Mouse (Mus musculus) right cerebral cortex, postnatal 36 days (tissue): Measurements from ENCODE around the gene Whamm.

Experiments used
- DNase-seq, 2 experiments: peaks; one replicate each; pipeline ENCODE4 v3.0.0; 2022; ENCODE audit warnings: low spot score in 2 of 2, mixed read lengths in 1 of 2

The Whamm gene

GRCm38 (mm10) chr7:81563506-81564015 lies 7.5 kb upstream of the Whamm start:
- DNase-seq, result no peak

DNA sequence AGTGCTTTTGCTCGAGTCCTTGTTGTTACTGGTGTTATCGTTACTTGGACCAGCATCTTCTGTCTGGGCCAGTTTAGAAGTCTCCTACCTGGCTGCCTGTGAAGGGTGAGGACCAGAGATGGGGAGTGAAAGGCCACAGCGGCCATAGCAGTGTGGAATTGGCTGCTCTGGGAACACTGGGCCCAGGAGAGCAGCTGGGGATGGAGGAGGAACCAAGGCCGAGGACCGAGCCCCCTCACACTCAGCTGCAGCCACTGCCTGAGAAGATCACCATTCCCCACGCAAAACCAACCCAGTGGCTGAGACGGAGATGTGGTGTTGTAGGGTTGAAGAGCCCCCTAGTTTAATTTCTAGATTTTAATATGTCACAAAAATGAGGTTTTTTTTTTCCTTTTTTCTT lies 6.3 kb upstream of the Whamm start:
- DNase-seq, result no peak

- DNase-seq, result peak; percentile 16 to 36
These were observed 5.5 kb upstream of the Whamm start for GRCm38 (mm10) chr7:81565381-81566055.

GRCm38 (mm10) chr7:81566332-81566731 lies 4.7 kb upstream of the Whamm start:
- DNase-seq, result no peak

- no peak for DNase-seq
These were observed 4.2 kb upstream of the Whamm start, which contains the start of gene Fsd2 for GRCm38 (mm10) chr7:81566892-81567291. Fsd2 (minus strand) TSS chr7:81566944.

GRCm38 (mm10) chr7:81567396-81567795 lies 3.7 kb upstream of the Whamm start:
- DNase-seq, result no peak

DNA sequence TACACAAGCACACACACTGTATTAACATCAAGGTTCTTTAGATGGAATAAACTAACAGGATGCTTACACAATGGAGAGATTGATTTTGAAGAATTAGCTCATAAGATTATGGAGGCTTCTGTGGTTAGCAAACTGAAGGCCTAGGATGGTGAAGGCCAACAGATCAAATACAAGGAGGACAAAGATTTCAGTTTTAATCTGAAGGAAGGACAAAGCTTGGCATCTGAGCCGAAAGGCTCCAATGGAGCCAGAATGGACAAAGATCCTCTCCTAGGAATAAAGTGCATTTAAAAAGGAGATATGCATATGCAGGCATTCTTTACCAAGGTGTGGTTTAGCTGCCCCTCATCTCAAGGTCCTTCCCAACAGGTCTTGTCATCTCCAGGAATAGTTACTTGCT lies 1.2 kb upstream of the Whamm start:
- no peak for DNase-seq

DNA sequence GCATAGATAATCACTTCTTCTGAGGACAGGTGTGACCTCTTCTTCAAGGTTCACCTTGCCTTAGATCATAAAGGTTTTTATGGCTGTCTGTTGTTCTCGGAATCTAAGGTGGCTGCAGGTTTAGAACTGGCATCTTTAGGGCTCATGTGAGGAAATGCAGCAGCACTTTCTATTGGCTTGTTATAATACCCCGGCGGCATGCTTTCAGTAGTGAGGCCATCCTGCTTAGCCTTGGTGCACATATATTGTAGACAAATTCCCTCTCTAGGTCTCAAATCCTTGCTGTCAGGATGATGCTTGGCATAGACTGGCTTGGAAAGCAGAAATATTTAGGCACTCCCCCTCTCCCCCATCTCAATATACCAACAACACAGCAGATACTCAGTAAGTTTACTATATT lies 795 bp upstream of the Whamm start:
- no peak for DNase-seq

- no peak for DNase-seq
These were observed 336 bp upstream of the Whamm start for GRCm38 (mm10) chr7:81570752-81571107.

DNA sequence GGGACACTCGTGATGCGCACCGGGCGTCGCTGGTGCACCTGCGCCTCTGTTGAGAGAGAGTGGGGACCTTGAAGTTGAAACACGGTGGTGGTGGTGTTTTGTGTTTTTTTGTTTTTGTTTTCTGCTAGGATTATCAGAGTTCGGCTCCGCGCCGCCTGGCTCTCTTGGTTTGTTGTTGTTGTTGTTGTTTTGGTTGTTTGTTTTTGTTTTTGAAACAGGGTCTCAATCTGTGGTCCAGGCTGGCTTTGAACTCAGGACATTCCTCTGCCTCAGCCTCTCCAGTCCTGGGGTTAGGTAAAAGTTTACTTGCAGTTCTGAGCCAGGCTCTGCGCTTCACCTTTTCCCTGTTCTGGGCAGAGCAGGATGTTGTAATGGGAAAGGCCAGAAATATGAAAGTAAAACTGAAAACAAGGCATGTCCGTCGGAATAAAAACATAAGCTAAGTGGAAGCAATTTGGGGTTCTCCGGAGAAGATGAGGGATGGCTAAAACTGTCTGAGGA lies 925 bp downstream of the Whamm start:
- no peak for DNase-seq

DNA sequence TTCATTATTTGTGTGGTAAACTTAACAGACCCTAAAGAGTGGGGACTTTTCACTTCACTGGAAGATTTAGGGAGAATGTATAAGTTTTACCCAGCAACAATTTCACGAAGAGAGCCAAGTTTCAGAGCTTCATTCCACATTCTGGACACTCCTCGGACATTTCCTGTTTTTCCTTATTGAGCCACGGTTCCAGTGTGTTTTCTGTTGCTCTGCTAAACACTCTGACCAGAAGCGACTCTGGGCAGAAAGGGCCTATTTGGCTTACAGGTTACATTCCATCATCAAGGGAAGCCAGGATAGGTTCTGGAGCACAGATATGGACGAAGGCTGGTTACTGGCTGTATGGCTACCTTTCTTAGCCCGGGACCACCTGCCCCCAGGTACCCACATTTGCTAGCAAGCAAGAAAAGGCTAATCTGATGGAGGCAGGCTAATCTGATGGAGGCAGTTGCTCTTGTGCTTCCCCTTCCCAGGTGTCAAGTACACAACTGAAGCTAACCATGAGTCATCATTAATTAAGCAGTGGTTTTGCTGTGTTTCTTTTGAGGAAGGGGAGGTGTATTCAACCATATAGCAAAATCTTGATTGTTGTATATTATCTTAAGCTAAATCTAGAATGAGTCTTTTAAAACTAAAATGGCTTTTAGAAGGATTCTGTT lies 1.7 kb downstream of the Whamm start:
- no peak for DNase-seq

DNA sequence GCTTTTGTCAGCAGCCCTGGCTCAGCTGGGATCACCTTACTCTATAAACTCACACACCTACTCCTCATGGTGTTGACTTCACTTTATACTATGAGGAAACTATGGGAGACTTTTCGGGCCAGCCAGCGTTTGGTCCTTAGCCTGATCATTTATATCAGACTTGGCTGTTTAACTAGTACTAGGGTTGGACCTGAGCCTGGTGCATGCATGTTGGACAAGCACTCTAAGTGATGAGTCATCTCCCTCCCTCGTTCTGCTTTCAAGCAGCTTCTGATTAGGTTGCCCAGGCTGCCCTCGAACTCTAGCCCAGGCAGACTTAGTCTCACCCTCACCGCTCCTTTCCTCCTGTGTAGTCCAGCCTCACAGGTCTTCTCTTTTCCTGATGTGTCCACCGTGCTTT lies 2.3 kb downstream of the Whamm start:
- no peak for DNase-seq

DNA sequence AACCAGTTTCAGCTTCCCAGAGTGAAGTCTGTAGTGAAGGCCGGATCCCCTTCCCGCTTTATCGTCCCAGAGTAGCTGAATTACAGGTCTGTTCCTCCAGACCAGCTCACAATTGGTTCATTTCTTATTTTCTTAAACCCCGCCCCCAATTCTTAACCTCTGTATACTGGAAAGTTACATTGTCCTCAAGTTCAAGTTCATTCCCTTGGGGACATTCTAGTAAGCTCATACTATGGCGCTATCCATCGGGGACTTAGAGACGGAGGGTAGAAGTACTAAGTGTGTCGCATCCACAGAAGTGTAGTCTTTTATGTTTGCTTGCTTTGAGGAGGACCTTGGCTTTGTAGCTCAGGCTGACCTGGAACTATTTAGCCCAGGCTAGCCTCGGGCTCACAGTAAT lies 2.8 kb downstream of the Whamm start:
- DNase-seq, result no peak

GRCm38 (mm10) chr7:81575606-81576005 lies 4.5 kb downstream of the Whamm start:
- no peak for DNase-seq

DNA sequence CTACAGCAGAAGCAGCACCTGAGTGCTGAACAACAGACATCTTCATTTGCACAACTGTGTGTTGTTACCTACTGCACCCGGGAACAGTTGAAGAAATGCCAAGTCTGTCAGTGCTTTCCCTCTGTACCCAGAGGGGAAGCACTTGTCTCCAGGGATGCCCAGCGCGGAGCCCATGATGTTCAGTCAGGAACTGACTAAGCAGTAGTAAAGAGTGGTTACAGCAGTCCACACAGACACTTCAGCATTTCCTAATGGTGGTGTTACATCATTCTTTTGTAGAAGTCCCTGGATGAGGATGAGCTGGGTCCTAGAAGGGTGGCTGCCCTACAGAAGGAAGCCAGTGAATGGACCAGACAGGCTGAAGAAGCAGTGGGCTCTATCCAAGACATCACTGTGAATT lies 6.8 kb downstream of the Whamm start:
- DNase-seq, result no peak

DNA sequence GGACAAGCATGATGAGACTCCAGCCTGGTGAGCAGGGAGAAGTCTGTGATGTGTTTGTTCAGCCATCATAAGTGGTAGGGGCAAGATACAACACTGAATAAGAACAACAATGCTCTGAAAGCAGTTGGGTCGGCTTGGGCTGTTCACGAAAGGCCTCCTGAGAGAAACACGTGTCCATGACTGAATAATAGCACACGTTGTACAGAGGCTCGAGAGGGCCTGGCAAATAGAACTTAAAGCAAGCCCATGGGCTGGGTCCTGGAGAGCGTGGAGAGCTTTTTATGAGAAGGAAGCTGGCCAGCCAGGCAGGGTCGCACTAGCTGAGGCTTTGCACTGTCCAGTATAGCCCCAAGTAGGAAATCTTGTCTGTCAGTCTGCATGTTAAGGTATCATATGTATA lies 7.3 kb downstream of the Whamm start:
- DNase-seq, result no peak

- DNase-seq, result no peak
These were observed 8.2 kb downstream of the Whamm start for GRCm38 (mm10) chr7:81579312-81579711.

DNA sequence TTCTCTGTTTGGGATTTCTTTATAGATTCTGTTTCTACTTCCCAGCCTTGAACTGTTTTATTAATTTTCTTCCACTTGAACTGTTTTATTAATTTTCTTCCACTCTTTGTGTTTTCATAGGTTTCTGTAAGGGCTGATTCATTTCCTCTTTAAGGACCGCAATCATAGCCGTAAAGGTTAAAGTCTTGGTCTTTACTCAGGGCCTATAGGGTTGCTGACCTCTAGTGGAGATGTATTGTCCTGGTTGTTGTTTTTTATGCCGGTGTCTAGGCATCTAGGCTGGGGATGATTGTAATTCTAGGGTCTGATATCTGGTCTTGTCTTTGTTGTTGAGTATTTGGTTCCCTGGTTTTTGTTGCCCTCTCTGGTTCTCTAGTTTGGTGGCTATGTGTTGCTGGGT lies 12.4 kb downstream of the Whamm start:
- no peak for DNase-seq

DNA sequence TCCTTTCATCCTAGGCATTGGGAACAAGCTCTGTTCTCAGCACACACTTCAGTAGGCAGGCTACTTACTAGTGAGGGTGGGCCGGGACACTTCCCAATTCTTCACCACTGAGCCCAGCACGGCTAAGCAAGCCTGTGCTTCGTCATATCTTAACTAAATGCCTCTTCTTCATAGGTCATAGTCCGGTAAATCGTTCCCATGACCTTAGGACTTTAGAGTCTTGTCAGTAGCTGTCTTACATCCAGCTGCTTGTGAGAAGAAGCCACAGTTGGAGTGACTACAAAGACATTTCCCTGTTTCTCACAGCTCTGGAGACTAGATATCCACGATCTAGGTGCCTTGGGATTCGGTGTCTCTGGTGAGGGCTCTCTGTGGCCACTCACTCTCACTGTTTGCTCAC lies 14.3 kb downstream of the Whamm start:
- DNase-seq, result no peak

- DNase-seq, result no peak
These were observed 16.2 kb downstream of the Whamm start for GRCm38 (mm10) chr7:81587238-81587637.

GRCm38 (mm10) chr7:81592686-81593085 lies 21.6 kb downstream of the Whamm start:
- no peak for DNase-seq

DNA sequence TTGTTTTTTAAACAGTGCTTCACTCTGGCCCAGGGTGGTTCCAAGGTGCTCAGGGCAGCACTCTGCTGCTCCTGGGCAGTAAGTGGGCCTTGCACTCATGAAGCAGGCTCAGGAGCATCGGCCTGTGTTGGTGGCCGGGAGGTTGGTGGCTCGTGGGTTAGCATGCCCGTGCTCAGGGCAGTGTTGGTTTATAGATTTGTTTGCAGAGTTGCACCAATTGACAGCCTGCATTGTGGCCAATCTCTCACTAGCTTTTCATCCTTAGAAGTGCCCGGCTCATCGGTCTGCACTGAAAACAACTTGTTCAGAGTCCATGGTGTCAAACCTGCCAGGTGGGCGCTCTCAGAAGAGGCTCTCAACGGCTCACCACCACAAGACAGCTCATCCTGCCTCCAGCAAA lies 22.3 kb downstream of the Whamm start:
- no peak for DNase-seq

GRCm38 (mm10) chr7:81595056-81595455 lies 24.0 kb downstream of the Whamm start:
- DNase-seq, result no peak
